Mouse (Mus musculus) forebrain, embryonic 16.5 days (tissue): Measurements from ENCODE around the gene Tmem86b. TPM values are rescaled to one million over a fixed set of nuclear protein-coding genes. Genes with fewer than 3 reads are reported as not detected.

Experiments
- ATAC-seq: fragments of 200-750 bp; cut with Nextera tagmentation; 2 replicates; pipeline ENCODE4 v1.8.0; 2017; ENCODE audit warnings: mild to moderate bottlenecking, moderate library complexity
- H3K27ac ChIP-seq: fragments of 300-500 bp; sonication (generic); 2 replicates; pipeline ENCODE4 v1.5.1; 2014; ENCODE audit warnings: low read length, control low read depth
- H3K27me3 ChIP-seq: fragments of 300-500 bp; sonication (generic); replicated peaks from 2 replicates; pipeline ENCODE4 v1.6.1; 2014; ENCODE audit warnings: low read length; ENCODE audit not compliant: control insufficient read depth, insufficient read depth
- H3K36me3 ChIP-seq: fragments of 300-500 bp; sonication (generic); 2 replicates; pipeline ENCODE4 v1.6.1; 2014; ENCODE audit not compliant: control insufficient read depth, insufficient read depth
- H3K4me1 ChIP-seq: fragments of 300-500 bp; sonication (generic); replicated peaks from 2 replicates; pipeline ENCODE4 v1.6.1; 2014; ENCODE audit warnings: low read length; ENCODE audit not compliant: control insufficient read depth, insufficient read depth
- H3K4me2 ChIP-seq: fragments of 300-500 bp; sonication (generic); 2 replicates; pipeline ENCODE4 v1.6.1; 2014; ENCODE audit warnings: mild to moderate bottlenecking, low read length, control low read depth
- H3K4me3 ChIP-seq: fragments of 300-500 bp; sonication (generic); replicated peaks from 2 replicates; pipeline ENCODE4 v1.5.1; 2014; ENCODE audit warnings: mild to moderate bottlenecking, low read length, control low read depth
- H3K9ac ChIP-seq: fragments of 300-500 bp; sonication (generic); replicated peaks from 2 replicates; pipeline ENCODE4 v1.6.1; 2014; ENCODE audit warnings: low read depth, low read length, control low read depth
- H3K9me3 ChIP-seq: fragments of 300-500 bp; sonication (generic); 2 replicates; pipeline ENCODE4 v1.6.1; 2016; ENCODE audit warnings: low read length; ENCODE audit not compliant: control insufficient read depth
- WGBS: fragments of 180-500 bp; shearing (Covaris S2); extraction: QIAGEN DNeasy Blood & Tissue Kit; methylation state at CpG from one replicate; pipeline ENCODE4 v1.1.7; 2014; 5-methylcytosine and 5-hydroxymethylcytosine counted together
- polyA plus RNA-seq: library from polyadenylated mRNA; unstranded; fragments of >200 nt; fragmentation: Nextera tagmentation; extraction: Ambion mirVana; gene quantifications from 2 replicates; pipeline ENCODE4 v1.2.1, GENCODE M21; 2015

The Tmem86b gene
- polyA plus RNA-seq, 1 experiment from 2014 or later, result 2.9 TPM

- H3K4me3 ChIP-seq, result no peak overlapping the region
- no peak overlapping the region for H3K27ac ChIP-seq
- no peaks in the 10 kb centered on the region for H3K9me3 ChIP-seq
- no peak overlapping the region for H3K9ac ChIP-seq
- H3K4me2 ChIP-seq, result no peak overlapping the region
- no peaks in the 10 kb centered on the region for H3K27me3 ChIP-seq
- ATAC-seq, result no peak
- H3K4me1 ChIP-seq, result peaks cover 26% of the 10 kb centered on the region
- H3K36me3 ChIP-seq, result no peaks in the 10 kb centered on the region
- WGBS, result 87% methylated on average over 7 of the region's 7 CpGs
Observed at GRCm38 (mm10) chr7:4653780-4654179, 22.6 kb upstream of the Tmem86b start.

- Histone ChIP-seq H3K27ac (no peak overlapping the region), H3K4me2 (no peak overlapping the region), H3K9me3 (no peaks in the 10 kb centered on the region), H3K36me3 (no peaks in the 10 kb centered on the region), H3K27me3 (no peaks in the 10 kb centered on the region), H3K9ac (no peak overlapping the region), H3K4me3 (no peak overlapping the region), H3K4me1 (peaks cover 26% of the 10 kb centered on the region)
- WGBS, result 87% methylated on average over 5 of the region's 5 CpGs
- no peak for ATAC-seq
Observed at GRCm38 (mm10) chr7:4653351-4653750, 22.1 kb upstream of the Tmem86b start.

GRCm38 (mm10) chr7:4652726-4653125, 21.5 kb upstream of the Tmem86b start:
- Histone ChIP-seq H3K4me2 (no peak overlapping the region), H3K9ac (no peak overlapping the region), H3K9me3 (no peaks in the 10 kb centered on the region), H3K4me1 (peaks cover 24% of the 10 kb centered on the region), H3K4me3 (no peak overlapping the region), H3K36me3 (no peaks in the 10 kb centered on the region), H3K27ac (no peak overlapping the region), H3K27me3 (no peaks in the 10 kb centered on the region)
- no peak for ATAC-seq
- WGBS, result 97% methylated on average over 5 of the region's 5 CpGs

- Histone ChIP-seq H3K9me3 (no peaks in the 10 kb centered on the region), H3K36me3 (0 out of 2 replicates have a peak, but pooled peaks cover under 1% of the 10 kb centered on the region), H3K4me3 (no peak overlapping the region), H3K4me1 (peaks cover 12% of the 10 kb centered on the region), H3K4me2 (no peak overlapping the region), H3K27me3 (no peaks in the 10 kb centered on the region), H3K27ac (no peak overlapping the region), H3K9ac (no peak overlapping the region)
- 86% methylated on average over 8 of the region's 8 CpGs for WGBS
- ATAC-seq, result no peak
Observed at GRCm38 (mm10) chr7:4651581-4651980, 20.4 kb upstream of the Tmem86b start.

GRCm38 (mm10) chr7:4647992-4648391, 16.8 kb upstream of the Tmem86b start:
- ATAC-seq, result no peak
- H3K36me3 ChIP-seq, result peaks cover 14% of the 10 kb centered on the region
- no peaks in the 10 kb centered on the region for H3K4me1 ChIP-seq
- H3K9me3 ChIP-seq, result no peaks in the 10 kb centered on the region
- no peaks in the 10 kb centered on the region for H3K27me3 ChIP-seq
- H3K4me3 ChIP-seq, result no peak overlapping the region
- no peak overlapping the region for H3K27ac ChIP-seq
- WGBS, result 92% methylated on average over 2 of the region's 2 CpGs
- H3K9ac ChIP-seq, result no peak overlapping the region
- H3K4me2 ChIP-seq, result no peak overlapping the region

GRCm38 (mm10) chr7:4647291-4647690, 16.1 kb upstream of the Tmem86b start:
- no peaks in the 10 kb centered on the region for H3K9me3 ChIP-seq
- H3K27ac ChIP-seq, result no peak overlapping the region
- 88% methylated on average over 6 of the region's 6 CpGs for WGBS
- no peaks in the 10 kb centered on the region for H3K27me3 ChIP-seq
- peaks cover 19% of the 10 kb centered on the region for H3K36me3 ChIP-seq
- no peak overlapping the region for H3K4me2 ChIP-seq
- H3K4me3 ChIP-seq, result no peak overlapping the region
- no peak for ATAC-seq
- H3K9ac ChIP-seq, result no peak overlapping the region
- H3K4me1 ChIP-seq, result no peaks in the 10 kb centered on the region

- Histone ChIP-seq H3K4me2 (no peak overlapping the region), H3K4me1 (no peaks in the 10 kb centered on the region), H3K27ac (no peak overlapping the region), H3K9me3 (no peaks in the 10 kb centered on the region), H3K27me3 (no peaks in the 10 kb centered on the region), H3K36me3 (peaks cover 19% of the 10 kb centered on the region), H3K4me3 (no peak overlapping the region), H3K9ac (no peak overlapping the region)
- 94% methylated on average over 3 of the region's 3 CpGs for WGBS
- ATAC-seq, result no peak
Observed at GRCm38 (mm10) chr7:4646806-4647205, 15.6 kb upstream of the Tmem86b start.

- H3K4me3 ChIP-seq, result no peak overlapping the region
- H3K4me2 ChIP-seq, result no peak overlapping the region
- no peak overlapping the region for H3K9ac ChIP-seq
- ATAC-seq, result no peak
- no peaks in the 10 kb centered on the region for H3K27me3 ChIP-seq
- no peaks in the 10 kb centered on the region for H3K4me1 ChIP-seq
- 96% methylated on average over 6 of the region's 6 CpGs for WGBS
- H3K9me3 ChIP-seq, result no peaks in the 10 kb centered on the region
- no peak overlapping the region for H3K27ac ChIP-seq
- peaks cover 38% of the 10 kb centered on the region for H3K36me3 ChIP-seq
Observed at GRCm38 (mm10) chr7:4643225-4643624, 12.0 kb upstream of the Tmem86b start.

- H3K9ac ChIP-seq, result no peak overlapping the region
- 87% methylated on average over 7 of the region's 7 CpGs for WGBS
- H3K36me3 ChIP-seq, result peaks cover 42% of the 10 kb centered on the region
- H3K9me3 ChIP-seq, result no peaks in the 10 kb centered on the region
- no peaks in the 10 kb centered on the region for H3K4me1 ChIP-seq
- no peak overlapping the region for H3K4me3 ChIP-seq
- H3K27me3 ChIP-seq, result no peaks in the 10 kb centered on the region
- no peak for ATAC-seq
- no peak overlapping the region for H3K4me2 ChIP-seq
- no peak overlapping the region for H3K27ac ChIP-seq
Observed at GRCm38 (mm10) chr7:4641956-4642355, 10.7 kb upstream of the Tmem86b start.

GRCm38 (mm10) chr7:4641155-4641554, 9.9 kb upstream of the Tmem86b start:
- Histone ChIP-seq H3K4me3 (no peak overlapping the region), H3K4me2 (no peak overlapping the region), H3K9ac (no peak overlapping the region), H3K36me3 (peaks cover 42% of the 10 kb centered on the region), H3K27ac (no peak overlapping the region), H3K9me3 (no peaks in the 10 kb centered on the region), H3K4me1 (no peaks in the 10 kb centered on the region), H3K27me3 (no peaks in the 10 kb centered on the region)
- ATAC-seq, result no peak
- WGBS, result 82% methylated on average over 11 of the region's 11 CpGs
